ENCODE assay signal across 15 mouse cellular contexts in the genomic region with DNA sequence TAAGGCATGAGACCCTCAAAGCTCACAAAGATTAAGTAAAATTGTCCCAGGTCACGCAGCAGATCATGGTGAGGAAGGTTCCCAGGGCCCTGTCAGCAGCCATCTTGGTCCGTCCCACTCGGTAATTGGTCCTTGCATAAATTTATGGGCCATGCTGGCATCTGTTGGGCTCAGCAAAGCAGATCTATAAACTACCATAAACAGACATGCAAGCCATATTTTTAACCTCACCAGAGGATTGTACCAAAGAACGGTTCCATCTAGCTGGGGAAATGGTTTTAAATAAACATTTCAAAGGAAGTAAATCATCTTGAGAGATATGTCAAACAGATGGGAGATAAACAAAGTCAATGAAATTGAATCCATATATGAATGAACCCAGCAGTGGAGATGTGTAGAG.
"Had no signal": no experiment of that assay in that cellular context is flagged by ENCODE, and none has a peak within 500 bp of the region (broad histone marks: within the 10 kb centered on the region; RNA-seq: fewer than 3 reads in every experiment).

No protein-coding gene starts in this region.

- H3K27me3 ChIP-seq: limb, embryonic 12.5 days; limb, embryonic 15.5 days; midbrain, embryonic 12.5 days; midbrain, embryonic 15.5 days; neural tube, embryonic 12.5 days; neural tube, embryonic 15.5 days had no signal

- ATAC-seq: liver, postnatal 0 days; midbrain, embryonic 15.5 days had no signal

- H3K36me3 ChIP-seq: limb, embryonic 12.5 days; limb, embryonic 15.5 days; midbrain, embryonic 12.5 days; midbrain, embryonic 15.5 days; neural tube, embryonic 12.5 days; neural tube, embryonic 15.5 days had no signal

- DNase-seq: right cerebral cortex, adult 18-20 months; thymus, adult 2 months; thymus, postnatal 14 days; thymus, postnatal 4 days had no signal

- H3K4me2 ChIP-seq: limb, embryonic 12.5 days; limb, embryonic 15.5 days; liver, embryonic 11.5 days; midbrain, embryonic 12.5 days; midbrain, embryonic 15.5 days; neural tube, embryonic 12.5 days; neural tube, embryonic 15.5 days had no signal

- H3K9ac ChIP-seq: limb, embryonic 12.5 days; limb, embryonic 15.5 days; liver, embryonic 14.5 days; liver, postnatal 0 days; midbrain, embryonic 12.5 days; midbrain, embryonic 15.5 days; neural tube, embryonic 12.5 days; neural tube, embryonic 15.5 days had no signal

- H3K27ac ChIP-seq: limb, embryonic 12.5 days; limb, embryonic 15.5 days; liver, embryonic 14.5 days; macrophage; midbrain, embryonic 12.5 days; midbrain, embryonic 15.5 days; neural tube, embryonic 12.5 days; neural tube, embryonic 15.5 days; stomach, postnatal 0 days had no signal

- H3K9me3 ChIP-seq: limb, embryonic 15.5 days; midbrain, embryonic 15.5 days; neural tube, embryonic 15.5 days had no signal

- H3K4me3 ChIP-seq: limb, embryonic 12.5 days; limb, embryonic 15.5 days; midbrain, embryonic 12.5 days; midbrain, embryonic 15.5 days; neural tube, embryonic 12.5 days; neural tube, embryonic 15.5 days had no signal
